Mouse (Mus musculus) CH12.LX (cell line): ENCODE results near the gene Phactr1. TPM values are rescaled to one million over a fixed set of nuclear protein-coding genes. Genes with fewer than 3 reads are reported as not detected.

Experiments used
- DNase-seq: peaks from one replicate; pipeline ENCODE4 v3.0.0-alpha.2; 2013; ENCODE audit errors: extremely low read depth
- H3K27ac ChIP-seq: 2 replicates; pipeline ENCODE4 v1.5.1; 2012; ENCODE audit warnings: low read depth, mild to moderate bottlenecking, control low read depth, moderate library complexity; ENCODE audit not compliant: insufficient read depth
- H3K27me3 ChIP-seq: replicated peaks from 2 replicates; pipeline ENCODE3; 2012; ENCODE audit warnings: inconsistent platforms
- H3K36me3 ChIP-seq, 2 experiments: replicated peaks in 1 of 2; 2 replicates each; pipeline versions ENCODE3 to v1.6.1; 2012; ENCODE audit warnings: inconsistent platforms in 1 of 2, low read length in 1 of 2, mild to moderate bottlenecking in 1 of 2, mixed read lengths in 1 of 2, moderate library complexity in 1 of 2; ENCODE audit not compliant: control insufficient read depth in 1 of 2, insufficient read depth in 1 of 2
- H3K4me1 ChIP-seq, 2 experiments: 2 replicates each; pipeline ENCODE4 v1.6.1; 2012; ENCODE audit warnings: inconsistent platforms in 1 of 2, moderate library complexity in 1 of 2; ENCODE audit not compliant: insufficient read depth in 2 of 2, control insufficient read depth in 1 of 2
- H3K4me2 ChIP-seq: 2 replicates; pipeline ENCODE4 v1.6.1; 2012; ENCODE audit warnings: low read depth, mild to moderate bottlenecking, control low read depth; ENCODE audit not compliant: poor library complexity, insufficient read depth, severe bottlenecking
- H3K4me3 ChIP-seq, 3 experiments: fragments of 150-350 bp in 1 of 3; sonication (generic) in 1 of 3; replicated peaks in 1 of 3; 2 replicates each; pipeline versions ENCODE3 to v1.5.1; 2011 to 2012; ENCODE audit warnings: low read depth in 2 of 3, low read length in 2 of 3, mild to moderate bottlenecking in 2 of 3, moderate library complexity in 2 of 3, control low read depth in 1 of 3, improper control_type of control experiment in 1 of 3, inconsistent platforms in 1 of 3, mixed read lengths in 1 of 3; ENCODE audit not compliant: poor library complexity in 1 of 3
- H3K79me2 ChIP-seq: replicated peaks from 2 replicates; pipeline ENCODE4 v1.6.1; 2012; ENCODE audit warnings: mild to moderate bottlenecking, moderate library complexity; ENCODE audit not compliant: control insufficient read depth, poor library complexity, insufficient read depth, severe bottlenecking; ENCODE audit errors: extremely low read depth
- H3K9ac ChIP-seq: 2 replicates; pipeline ENCODE4 v1.6.1; 2012; ENCODE audit warnings: low read depth, mild to moderate bottlenecking, control low read depth, moderate library complexity; ENCODE audit not compliant: insufficient read depth
- H3K9me3 ChIP-seq: replicated peaks from 2 replicates; pipeline ENCODE3; 2012; ENCODE audit warnings: low read length, inconsistent platforms, mixed read lengths
- CHD1 ChIP-seq: IDR thresholded peaks from 2 replicates; pipeline ENCODE4 v1.6.1; 2012; ENCODE audit warnings: low read depth, low read length, improper control_type of control experiment, inconsistent platforms
- CTCF ChIP-seq, 2 experiments: IDR thresholded peaks in 1 of 2; conservative IDR thresholded peaks in 1 of 2; 2 replicates each; pipeline ENCODE4 v1.5.1; 2011 to 2012; ENCODE audit warnings: low read depth in 2 of 2, low read length in 2 of 2, improper control_type of control experiment in 1 of 2, inconsistent platforms in 1 of 2, mild to moderate bottlenecking in 1 of 2, moderate library complexity in 1 of 2
- E2F4 ChIP-seq: IDR thresholded peaks from 2 replicates; pipeline ENCODE4 v1.6.1; 2011; ENCODE audit warnings: low read depth, low read length, improper control_type of control experiment; ENCODE audit not compliant: insufficient replicate concordance
- EP300 ChIP-seq: IDR thresholded peaks from 2 replicates; pipeline ENCODE4 v1.6.1; 2011; ENCODE audit warnings: low read length, improper control_type of control experiment
- ETS1 ChIP-seq: conservative IDR thresholded peaks from 2 replicates; pipeline ENCODE4 v1.6.1; 2012; ENCODE audit warnings: low read depth, mild to moderate bottlenecking, inconsistent platforms, low read length, improper control_type of control experiment, moderate library complexity
- HCFC1 ChIP-seq: IDR thresholded peaks from 2 replicates; pipeline ENCODE4 v1.6.1; 2012; ENCODE audit warnings: low read depth, mild to moderate bottlenecking, inconsistent platforms, low read length, improper control_type of control experiment
- JUN ChIP-seq: IDR thresholded peaks from 2 replicates; pipeline ENCODE4 v1.6.1; 2011; ENCODE audit warnings: low read depth, mild to moderate bottlenecking, low read length, improper control_type of control experiment, moderate library complexity; ENCODE audit not compliant: insufficient read depth
- JUND ChIP-seq: conservative IDR thresholded peaks from 2 replicates; pipeline ENCODE4 v1.6.1; 2011; ENCODE audit warnings: low read depth, low read length, improper control_type of control experiment
- MAFK ChIP-seq: IDR thresholded peaks from 2 replicates; pipeline ENCODE4 v1.6.1; 2011; ENCODE audit warnings: low read length, improper control_type of control experiment; ENCODE audit not compliant: insufficient replicate concordance
- MAZ ChIP-seq: IDR thresholded peaks from 2 replicates; pipeline ENCODE4 v1.6.1; 2012; ENCODE audit warnings: low read depth, mild to moderate bottlenecking, inconsistent platforms, low read length, improper control_type of control experiment, moderate library complexity
- NELFE ChIP-seq: IDR thresholded peaks from 2 replicates; pipeline ENCODE4 v1.6.1; 2011; ENCODE audit warnings: low read depth, low read length, improper control_type of control experiment
- POLR2AphosphoS2 ChIP-seq: IDR thresholded peaks from 2 replicates; pipeline ENCODE4 v1.6.1; 2011; ENCODE audit warnings: low read depth, low read length, improper control_type of control experiment
- RCOR1 ChIP-seq: conservative IDR thresholded peaks from 2 replicates; pipeline ENCODE4 v1.6.1; 2012; ENCODE audit warnings: low read depth, mild to moderate bottlenecking, inconsistent platforms, low read length, improper control_type of control experiment
- SIN3A ChIP-seq: IDR thresholded peaks from 2 replicates; pipeline ENCODE4 v1.6.1; 2012; ENCODE audit warnings: low read length, improper control_type of control experiment, inconsistent platforms
- UBTF ChIP-seq: IDR thresholded peaks from 2 replicates; pipeline ENCODE4 v1.6.1; 2012; ENCODE audit warnings: low read depth, mild to moderate bottlenecking, inconsistent platforms, low read length, improper control_type of control experiment, moderate library complexity
- USF1 ChIP-seq: IDR thresholded peaks from 2 replicates; pipeline ENCODE4 v1.6.1; 2014; ENCODE audit warnings: low read depth, mild to moderate bottlenecking, inconsistent platforms, low read length, improper control_type of control experiment
- USF2 ChIP-seq: conservative IDR thresholded peaks from 2 replicates; pipeline ENCODE4 v1.6.1; 2011; ENCODE audit warnings: low read depth, low read length, improper control_type of control experiment
- ZC3H11A ChIP-seq: IDR thresholded peaks from 2 replicates; pipeline ENCODE4 v1.6.1; 2012; ENCODE audit warnings: low read depth, mild to moderate bottlenecking, inconsistent platforms, low read length, improper control_type of control experiment
- dilution Hi-C: fragments of 300-500 bp; cut with MboI; formaldehyde crosslinking; loops from 2 replicates; pipeline ENCODE4 v1.14.3; 2020; ENCODE audit warnings: low sequenced_read_pairs; ENCODE audit not compliant: extremely low pct_unique_long_range_greater_than_20kb, extremely low pct_ligation_motif_present
- in situ Hi-C: fragments of 300-500 bp; cut with MboI; formaldehyde crosslinking; loops from 3 replicates; pipeline ENCODE4 v1.14.3; 2019; ENCODE audit warnings: low sequenced_read_pairs, low pct_ligation_motif_present, low pct_unique_long_range_greater_than_20kb, mixed read lengths
- polyA plus RNA-seq: library from polyadenylated mRNA; unstranded; fragments of >175 nt; gene quantifications from 2 replicates; pipeline ENCODE4 v1.2.1, GENCODE M21; 2012; ENCODE audit warnings: low read depth; ENCODE audit not compliant: insufficient read length
- total RNA-seq, 2 experiments: library from RNA; depleted of rRNA; stranded (reverse); fragments of 300-350 nt in 1 of 2; fragments of >200 nt in 1 of 2; gene quantifications; 2 replicates each; pipeline ENCODE4 v1.2.3; 2012 to 2014

Phactr1 gene
- total and polyA plus RNA-seq, 3 experiments: 2.0 to 6.1 (median 3.1) TPM

- no peaks in the 10 kb centered on the region for H3K79me2 ChIP-seq
- no peaks in the 10 kb centered on the region for H3K36me3 ChIP-seq
- H3K9ac ChIP-seq: no peak overlapping the region
- H3K27me3 ChIP-seq: no peaks in the 10 kb centered on the region
- no peak overlapping the region for H3K4me3 ChIP-seq
- H3K4me1 ChIP-seq: peaks cover 0 to 25% of the 10 kb centered on the region in 2 experiments; a peak in 2 of 4 replicates
- H3K27ac ChIP-seq: no peak overlapping the region
- H3K9me3 ChIP-seq: no peaks in the 10 kb centered on the region
- in situ Hi-C loops: no loop called here
- DNase-seq: no peak
- no peak overlapping the region for H3K4me2 ChIP-seq
- no peak for TF ChIP-seq CTCF (conservative IDR thresholded peaks at IDR 0.05 in 1 of 2, IDR thresholded peaks at IDR 0.05 in 1 of 2; ENCODE audit: low read depth in 2 of 2, low read length in 2 of 2)
- no peak for TF ChIP-seq E2F4
- TF ChIP-seq HCFC1: no peak
- no peak for TF ChIP-seq ETS1
- dilution Hi-C loops: no loop called here
Observed at GRCm38 (mm10) chr13:42985806-42986205, 305.4 kb downstream of the Phactr1 start.

- Histone ChIP-seq H3K27ac (no peak overlapping the region), H3K36me3 (no peaks in the 10 kb centered on the region), H3K4me1 (peaks cover 0 to 8% of the 10 kb centered on the region in 2 experiments; a peak in 2 of 4 replicates), H3K4me2 (no peak overlapping the region), H3K9ac (no peak overlapping the region), H3K9me3 (no peaks in the 10 kb centered on the region), H3K27me3 (no peaks in the 10 kb centered on the region), H3K4me3 (no peak overlapping the region), H3K79me2 (no peaks in the 10 kb centered on the region)
- in situ Hi-C loops (no loop called here), dilution Hi-C loops (no loop called here)
- DNase-seq: no peak
- TF ChIP-seq ETS1: no peak
- TF ChIP-seq ZC3H11A: no peak
- TF ChIP-seq NELFE: no peak
- no peak for TF ChIP-seq CHD1
- no peak for TF ChIP-seq RCOR1
- TF ChIP-seq USF1: no peak
Observed at GRCm38 (mm10) chr13:42987931-42988579, 307.6 kb downstream of the Phactr1 start.

- no peaks in the 10 kb centered on the region for H3K36me3 ChIP-seq
- no peaks in the 10 kb centered on the region for H3K79me2 ChIP-seq
- no peak for DNase-seq
- H3K9me3 ChIP-seq: peaks cover 4% of the 10 kb centered on the region
- no peak overlapping the region for H3K4me3 ChIP-seq
- no peaks in the 10 kb centered on the region for H3K27me3 ChIP-seq
- TF ChIP-seq MAZ: no peak
- TF ChIP-seq UBTF: no peak
- TF ChIP-seq EP300: no peak
- no peak for TF ChIP-seq JUND
- no peak for TF ChIP-seq CHD1
- TF ChIP-seq ZC3H11A: no peak
- TF ChIP-seq POLR2AphosphoS2: no peak
- no peak for TF ChIP-seq MAFK
- no peak for TF ChIP-seq ETS1
- TF ChIP-seq SIN3A: no peak
- no peak for TF ChIP-seq JUN
- TF ChIP-seq USF2: no peak
- no peak overlapping the region for H3K9ac ChIP-seq
- no peaks in the 10 kb centered on the region for H3K4me1 ChIP-seq
- dilution Hi-C loops: no loop called here
- no peak overlapping the region for H3K27ac ChIP-seq
- in situ Hi-C loops: no loop called here
- H3K4me2 ChIP-seq: no peak overlapping the region
Observed at GRCm38 (mm10) chr13:42989481-42989880, 309.1 kb downstream of the Phactr1 start.
